Mouse (Mus musculus) NIH3T3 (cell line): ENCODE data around the gene Fbxl19.
"Not testable (repeated sequence)": the region's sequence is repeated elsewhere in the genome, so short reads cannot be mapped to it uniquely, and the experiment has no call there.

Experiments
- DNase-seq: peaks from one replicate; pipeline ENCODE4 v3.0.0-alpha.2; 2012; ENCODE audit warnings: low read depth

Gene Fbxl19

DNA sequence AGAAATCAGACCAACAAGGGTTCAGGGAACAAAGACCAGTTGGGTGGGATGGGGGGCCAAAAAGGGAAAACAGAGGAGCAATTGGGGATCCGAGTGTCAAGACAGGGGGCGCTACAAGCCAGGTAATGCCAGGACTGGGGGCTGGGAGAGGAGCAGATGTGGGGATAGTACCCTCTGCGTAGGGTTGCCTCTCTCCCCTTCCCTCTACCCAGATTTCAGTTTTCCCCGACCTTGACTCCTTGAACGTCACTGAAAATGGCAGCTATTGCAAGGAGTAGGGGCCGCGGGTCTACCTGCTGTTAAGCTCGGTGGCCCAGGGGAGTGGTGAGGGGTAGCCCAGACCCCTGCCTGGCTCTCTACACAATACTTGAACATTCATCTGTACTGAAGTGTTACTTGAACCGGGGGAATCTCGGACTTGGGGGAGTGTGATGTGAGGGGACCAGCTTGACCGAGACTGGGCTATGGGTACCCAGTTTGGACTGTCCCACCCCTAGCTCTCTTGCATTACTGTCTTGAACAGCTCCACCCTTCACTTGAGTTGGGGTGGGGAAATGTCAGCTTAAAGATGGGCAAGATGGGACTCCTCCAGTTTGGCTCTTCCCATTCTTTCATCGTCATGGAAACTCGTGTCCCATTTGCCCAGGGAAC lies 24.1 kb downstream of the Fbxl19 start:
- no peak for DNase-seq

DNA sequence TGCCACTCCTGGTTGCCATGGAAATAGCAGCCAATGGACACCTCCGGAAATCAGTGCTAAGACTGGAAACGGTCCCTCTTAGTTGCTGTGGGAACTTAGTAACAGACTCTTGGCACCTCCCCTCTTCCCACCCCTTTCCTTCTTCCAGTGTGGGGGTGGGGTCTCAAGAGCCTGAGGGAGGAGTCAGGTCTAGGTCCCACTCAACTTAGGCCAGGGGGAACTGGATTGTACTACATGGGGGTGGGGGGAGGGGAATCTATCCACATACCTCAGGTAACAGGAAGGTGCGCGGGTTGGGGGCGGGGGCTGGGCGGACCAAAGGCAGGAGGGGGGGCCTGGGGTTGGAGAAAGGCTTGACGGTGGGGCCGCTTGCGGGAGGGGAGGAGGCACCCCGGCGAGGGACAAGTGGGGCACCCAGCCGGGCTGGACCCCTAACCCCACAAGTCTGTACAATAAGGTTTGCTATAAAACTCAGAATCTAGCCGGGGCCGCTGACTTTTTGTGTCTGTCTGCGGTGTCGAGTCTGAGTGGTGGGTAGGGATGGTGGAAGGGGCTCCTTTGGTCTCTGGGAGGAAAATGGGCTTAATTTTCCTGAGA lies 24.8 kb downstream of the Fbxl19 start:
- peak; percentile 97 for DNase-seq

DNA sequence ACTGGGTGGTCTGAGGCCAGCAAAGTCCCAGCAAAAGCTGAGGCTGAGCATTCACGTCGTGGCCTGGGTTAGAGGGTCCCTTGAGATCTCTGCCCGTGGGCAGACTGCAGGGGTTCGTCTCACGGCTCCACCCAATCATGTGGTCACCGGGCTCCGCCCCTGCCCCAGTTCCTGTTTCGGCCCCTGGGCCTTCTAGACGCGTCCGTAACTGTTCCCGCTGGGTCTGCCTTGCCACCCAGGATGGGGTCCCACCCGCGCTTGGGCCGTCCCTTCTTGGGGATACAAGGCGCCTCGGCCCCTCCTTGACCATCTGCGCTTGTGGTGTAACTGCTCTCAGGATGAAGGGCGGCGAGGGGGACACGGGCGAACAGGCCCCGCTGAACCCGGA lies 25.3 kb downstream of the Fbxl19 start, which contains the start of gene Orai3:
TSS of gene Orai3 (plus strand) at position 165 of the 388 bp plus-strand sequence.
- peak; percentile 91 for DNase-seq

DNA sequence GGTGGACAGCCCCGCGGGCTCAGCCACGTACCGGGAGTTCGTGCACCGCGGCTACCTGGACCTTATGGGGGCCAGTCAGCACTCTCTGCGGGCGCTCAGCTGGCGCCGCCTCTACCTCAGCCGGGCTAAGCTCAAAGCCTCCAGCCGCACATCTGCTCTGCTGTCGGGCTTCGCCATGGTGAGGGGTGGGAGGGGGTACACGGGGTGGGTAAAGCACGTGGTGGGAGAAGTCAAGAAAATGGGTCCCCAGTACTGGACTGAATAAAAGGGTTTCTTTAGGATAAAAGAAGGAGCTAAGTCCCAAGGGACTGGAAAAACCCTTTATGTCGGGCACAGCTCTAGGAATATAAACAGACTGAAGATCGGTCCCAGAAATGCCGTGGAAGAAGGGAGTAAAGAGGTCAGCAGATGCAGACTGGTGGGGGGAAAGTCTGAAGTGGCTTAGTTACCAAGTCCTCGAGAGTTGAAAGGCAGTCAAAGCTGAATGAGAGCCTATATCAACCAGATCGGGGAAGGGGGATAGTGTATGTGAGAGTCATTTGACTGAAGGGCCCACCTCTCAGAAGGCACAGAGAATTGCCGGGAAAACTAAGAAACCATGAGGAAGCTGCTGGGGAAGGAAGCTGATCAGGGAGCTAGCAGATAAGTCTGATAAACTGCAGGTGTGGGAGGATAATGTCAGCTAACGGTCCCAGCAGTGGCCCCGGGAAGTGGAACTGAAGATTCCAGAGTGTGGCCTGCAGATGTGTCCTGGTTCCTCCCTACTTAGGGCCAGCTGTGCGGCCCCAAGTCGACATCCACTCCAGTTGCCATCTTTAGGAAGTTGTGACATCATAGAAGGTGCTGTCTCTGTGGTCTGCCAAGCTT lies 25.9 kb downstream of the Fbxl19 start:
- DNase-seq = peak; percentile 29

DNA sequence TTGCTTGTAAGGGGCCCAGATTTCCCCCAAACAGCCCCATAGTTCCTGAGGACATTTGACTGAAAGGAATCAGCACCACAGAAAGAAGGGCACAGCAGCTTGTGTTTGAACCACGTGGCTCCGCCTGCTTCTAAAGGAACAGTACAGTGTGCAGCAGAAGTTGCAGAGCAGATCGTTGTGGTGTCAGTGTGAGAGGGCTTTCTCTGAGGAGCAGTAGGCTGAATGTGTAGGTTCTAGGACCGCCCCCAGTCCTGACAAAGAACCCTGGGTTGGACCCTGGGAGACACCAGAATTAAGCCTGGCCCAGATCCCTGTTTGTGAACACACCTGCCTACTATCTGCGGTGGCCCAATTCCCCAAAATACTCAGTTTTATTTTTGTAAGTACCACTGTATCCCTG lies 26.9 kb downstream of the Fbxl19 start:
- no peak for DNase-seq

DNA sequence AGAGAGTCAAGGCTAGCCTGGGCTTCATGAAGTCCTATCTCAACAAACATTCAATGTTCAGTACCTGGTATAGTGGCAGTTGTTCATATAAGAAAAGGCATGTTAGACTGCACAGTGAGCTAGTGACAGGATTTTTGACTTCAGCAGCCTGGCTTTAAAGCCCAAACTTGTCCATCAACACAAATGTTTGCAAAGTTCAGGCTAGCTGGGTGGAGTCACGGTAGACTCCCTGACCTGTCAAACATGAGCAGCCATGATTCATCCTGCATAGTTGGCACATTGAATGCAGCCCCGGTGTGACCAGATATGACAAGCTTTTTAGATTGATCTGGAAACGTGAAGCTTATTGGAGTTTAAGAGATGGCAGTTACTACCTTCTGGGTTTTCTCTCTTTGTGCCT lies 27.7 kb downstream of the Fbxl19 start:
- DNase-seq = peak; percentile 55

DNA sequence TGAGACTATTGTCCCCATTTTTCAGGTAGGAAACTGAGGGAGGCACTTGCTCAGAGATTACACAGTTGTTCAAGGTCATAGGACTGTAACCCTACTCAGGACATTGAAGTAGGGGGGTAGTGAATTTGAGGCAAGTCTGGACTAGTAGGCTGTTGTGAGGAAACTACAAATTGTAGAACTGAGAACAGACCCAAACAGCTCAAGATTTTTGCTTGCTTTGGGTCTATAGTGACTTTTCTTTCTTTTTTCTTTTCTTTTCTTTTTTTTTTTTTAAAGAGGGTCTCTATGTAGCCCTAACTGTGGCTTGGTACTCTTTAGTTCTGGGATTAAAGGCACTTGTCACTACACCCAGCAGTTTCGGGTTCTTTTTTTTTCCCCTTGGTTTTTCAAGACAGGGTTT lies 28.2 kb downstream of the Fbxl19 start:
- DNase-seq = no peak

DNA sequence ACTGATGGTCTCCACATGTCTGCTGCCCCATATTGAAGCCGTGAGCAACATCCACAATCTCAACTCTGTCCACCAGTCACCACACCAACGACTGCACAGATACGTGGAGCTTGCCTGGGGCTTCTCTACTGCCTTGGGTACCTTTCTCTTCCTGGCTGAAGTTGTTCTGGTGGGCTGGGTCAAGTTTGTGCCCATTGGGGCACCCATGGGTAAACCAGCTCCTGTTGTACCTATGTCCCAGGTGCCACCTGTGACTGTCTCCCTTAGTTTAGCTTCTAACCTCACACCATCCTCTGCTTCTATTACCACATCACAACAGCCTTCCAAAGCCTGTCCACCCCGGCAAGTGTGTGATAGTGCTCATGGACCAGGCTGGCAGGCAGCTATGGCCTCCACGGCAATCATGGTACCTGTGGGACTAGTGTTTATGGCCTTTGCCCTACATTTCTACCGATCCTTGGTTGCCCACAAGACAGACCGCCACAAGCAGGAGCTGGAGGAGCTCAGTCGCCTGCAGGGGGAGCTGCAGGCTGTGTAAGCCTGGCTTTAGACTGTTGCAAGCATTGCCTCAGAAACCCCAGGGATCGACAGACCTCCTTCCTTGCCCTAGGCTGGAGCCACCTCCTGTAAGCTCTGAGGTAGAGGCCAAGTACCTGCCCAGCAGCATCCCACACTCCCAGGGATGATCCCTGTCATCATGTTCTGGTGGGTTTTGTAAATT lies 29.5 kb downstream of the Fbxl19 start:
- peak; percentile 84 for DNase-seq

DNA sequence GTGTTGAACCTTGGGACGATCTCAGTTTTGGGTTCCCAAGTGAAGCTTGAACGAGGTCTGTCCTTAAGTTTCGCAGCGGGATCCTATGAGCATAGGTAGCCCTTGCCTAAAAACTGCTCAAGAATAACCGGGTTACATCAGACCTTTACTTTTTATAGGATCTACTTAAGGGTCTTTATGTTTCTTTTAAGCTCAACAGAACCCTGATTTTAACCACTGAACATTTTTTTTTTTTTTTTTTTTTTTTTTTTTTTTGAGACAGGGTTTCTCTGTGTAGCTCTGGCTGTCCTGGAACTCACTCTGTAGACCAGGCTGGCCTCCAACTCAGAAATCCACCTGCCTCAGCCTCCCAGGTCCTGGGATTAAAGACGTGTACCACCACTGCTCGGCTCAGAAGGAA lies 31.5 kb downstream of the Fbxl19 start:
- DNase-seq = not testable (repeated sequence)

DNA sequence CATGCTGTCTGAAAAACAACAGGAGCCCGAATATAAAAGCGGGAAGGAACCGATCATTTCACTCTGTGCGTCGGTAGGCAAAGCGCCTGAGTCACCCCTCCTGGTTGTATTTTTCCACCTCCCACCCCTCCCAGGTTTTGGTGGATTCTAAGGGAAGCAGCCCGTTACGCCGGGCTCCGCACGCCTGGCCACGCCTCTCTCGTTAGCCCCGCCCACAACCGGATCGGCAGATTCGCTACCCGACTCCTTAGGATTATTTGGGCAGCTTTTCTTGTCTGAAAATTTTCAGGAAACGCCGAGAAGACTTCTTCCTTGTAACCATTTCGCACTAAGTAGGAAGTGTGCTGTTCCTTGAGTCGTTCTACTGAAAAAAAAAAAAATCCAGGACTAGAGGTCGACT lies 32.1 kb downstream of the Fbxl19 start, which contains the start of gene Setd1a:
TSS of gene Setd1a (plus strand) at position 245 of the 400 bp plus-strand sequence.
- DNase-seq = peak; percentile 92

DNA sequence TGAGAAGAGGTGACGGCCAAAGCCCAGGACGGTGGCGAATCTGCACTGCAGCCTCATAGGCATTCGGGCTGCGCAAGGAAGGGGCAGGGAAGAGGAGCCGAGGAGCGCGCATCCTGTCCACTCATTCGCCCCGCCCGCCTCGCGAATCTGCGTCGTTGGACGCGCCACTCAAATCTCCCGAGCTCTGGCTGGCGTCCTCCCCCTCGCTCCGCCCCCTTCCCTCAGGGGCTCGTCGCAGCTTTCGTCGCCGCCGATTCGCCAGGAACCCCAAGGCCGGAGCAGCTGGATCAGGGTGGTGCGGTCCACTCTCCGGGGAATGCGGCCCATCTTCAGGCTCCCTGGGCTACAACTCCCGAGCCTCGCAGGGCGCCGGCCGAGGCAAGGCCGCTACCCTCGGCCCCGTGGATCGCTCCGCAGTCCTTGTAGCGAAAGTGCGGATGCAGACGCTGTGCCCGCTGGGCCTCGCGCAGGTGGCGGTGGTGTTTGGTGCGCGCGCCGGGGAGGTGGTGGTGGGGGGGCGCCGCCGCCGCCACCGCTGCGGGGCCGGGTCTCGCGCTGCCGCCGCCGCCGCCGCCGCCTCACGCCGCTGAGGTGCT lies 32.6 kb downstream of the Fbxl19 start:
- peak; percentile 98 for DNase-seq

DNA sequence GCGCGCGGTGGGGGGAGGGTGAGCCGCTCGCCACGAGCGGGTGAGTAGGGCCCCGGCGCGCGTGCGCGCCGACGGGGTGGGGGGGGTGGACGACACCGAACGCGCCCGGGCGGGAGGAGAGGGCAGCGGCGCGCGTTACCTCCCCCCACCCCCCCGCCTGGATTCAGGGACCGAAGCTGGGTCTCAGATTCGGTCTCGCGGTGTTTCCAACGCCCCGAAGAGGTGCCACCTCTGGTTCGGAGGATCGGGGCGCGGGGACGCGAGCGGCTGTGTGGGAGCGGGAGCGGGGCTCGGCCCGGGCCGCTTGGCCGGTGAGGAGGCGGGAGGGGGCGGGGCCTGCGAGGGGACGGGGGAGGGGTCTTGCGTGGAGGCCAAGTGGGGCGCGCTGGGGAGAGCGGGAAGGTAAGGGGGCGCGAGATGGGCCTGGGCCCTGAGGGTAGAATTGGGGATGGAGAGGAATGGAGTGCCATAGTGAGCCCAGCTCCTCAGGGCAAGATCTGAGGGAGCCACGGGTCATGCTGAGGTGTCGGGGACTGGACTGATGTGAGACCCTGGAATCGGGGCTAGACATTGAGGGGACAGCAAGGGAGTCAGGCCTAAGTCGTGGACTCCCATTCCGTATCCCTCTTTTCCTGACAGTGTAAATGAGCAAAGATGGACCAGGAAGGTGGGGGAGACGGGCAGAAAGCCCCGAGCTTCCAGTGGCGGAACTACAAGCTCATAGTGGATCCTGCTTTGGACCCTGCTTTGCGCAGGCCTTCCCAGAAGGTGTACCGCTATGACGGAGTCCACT lies 33.3 kb downstream of the Fbxl19 start:
- peak; percentile 69 for DNase-seq

DNA sequence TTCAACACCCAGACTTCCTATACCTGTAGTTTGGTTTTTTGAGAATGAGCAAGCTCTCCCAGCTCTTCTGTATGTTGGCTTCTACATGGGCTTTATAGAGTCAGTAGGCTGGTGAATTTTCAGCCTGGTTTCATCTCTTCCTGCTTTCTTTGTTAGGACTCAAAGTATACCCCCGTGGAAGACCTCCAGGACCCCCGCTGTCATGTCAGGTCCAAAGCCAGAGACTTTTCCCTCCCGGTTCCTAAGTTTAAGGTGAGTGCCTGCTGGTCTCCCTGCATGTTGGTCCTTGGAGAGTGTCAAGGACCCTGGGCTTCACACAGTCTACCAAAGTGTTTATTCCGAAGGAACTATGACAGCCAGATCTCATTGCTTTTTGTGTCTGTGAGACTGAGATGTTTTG lies 34.0 kb downstream of the Fbxl19 start:
- DNase-seq = no peak

DNA sequence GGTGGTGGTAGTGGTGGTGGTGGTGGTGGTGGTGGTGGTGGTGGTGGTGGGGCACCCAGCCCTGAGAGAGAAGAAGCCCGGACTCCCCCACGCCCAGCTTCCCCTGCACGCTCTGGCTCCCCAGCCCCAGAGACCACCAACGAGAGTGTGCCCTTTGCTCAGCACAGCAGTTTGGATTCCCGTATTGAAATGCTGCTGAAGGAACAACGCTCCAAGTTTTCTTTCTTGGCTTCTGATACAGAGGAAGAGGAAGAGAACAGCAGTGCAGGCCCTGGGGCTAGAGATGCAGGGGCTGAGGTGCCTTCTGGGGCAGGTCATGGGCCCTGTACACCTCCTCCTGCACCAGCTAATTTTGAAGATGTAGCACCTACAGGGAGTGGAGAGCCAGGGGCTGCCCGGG lies 41.0 kb downstream of the Fbxl19 start, which contains the start of gene Gm49388:
TSS of gene Gm49388 (plus strand) at position 301 of the 400 bp plus-strand sequence.
- no peak for DNase-seq

DNA sequence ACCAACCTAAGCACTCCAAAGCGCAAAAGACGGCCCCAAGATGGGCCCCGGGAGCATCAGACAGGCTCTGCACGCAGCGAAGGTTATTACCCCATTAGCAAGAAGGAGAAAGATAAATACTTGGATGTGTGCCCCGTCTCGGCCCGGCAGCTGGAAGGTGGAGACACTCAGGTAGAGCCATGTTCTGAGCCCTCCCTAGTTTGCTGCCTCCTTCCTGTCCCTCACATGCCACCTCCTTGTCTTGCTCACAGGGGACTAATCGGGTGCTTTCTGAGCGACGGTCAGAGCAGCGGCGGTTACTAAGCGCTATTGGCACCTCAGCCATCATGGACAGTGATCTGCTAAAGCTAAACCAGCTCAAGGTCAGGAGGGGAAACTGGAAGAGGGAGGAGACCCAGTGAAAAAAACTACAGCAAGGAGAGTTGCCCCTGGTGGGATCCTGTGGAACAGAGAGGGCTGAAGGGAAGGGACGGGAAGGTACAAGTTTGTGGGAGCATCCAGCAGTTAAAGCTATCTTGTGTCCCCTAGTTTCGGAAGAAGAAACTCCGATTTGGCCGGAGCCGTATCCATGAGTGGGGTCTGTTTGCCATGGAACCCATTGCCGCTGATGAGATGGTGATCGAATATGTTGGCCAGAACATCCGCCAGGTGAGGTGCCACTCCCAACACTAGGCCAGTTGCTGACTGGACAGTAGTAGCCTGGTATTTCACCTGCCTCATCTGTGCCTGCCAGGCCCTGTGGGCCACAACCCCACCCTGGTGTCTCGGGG lies 52.9 kb downstream of the Fbxl19 start:
- no peak for DNase-seq

DNA sequence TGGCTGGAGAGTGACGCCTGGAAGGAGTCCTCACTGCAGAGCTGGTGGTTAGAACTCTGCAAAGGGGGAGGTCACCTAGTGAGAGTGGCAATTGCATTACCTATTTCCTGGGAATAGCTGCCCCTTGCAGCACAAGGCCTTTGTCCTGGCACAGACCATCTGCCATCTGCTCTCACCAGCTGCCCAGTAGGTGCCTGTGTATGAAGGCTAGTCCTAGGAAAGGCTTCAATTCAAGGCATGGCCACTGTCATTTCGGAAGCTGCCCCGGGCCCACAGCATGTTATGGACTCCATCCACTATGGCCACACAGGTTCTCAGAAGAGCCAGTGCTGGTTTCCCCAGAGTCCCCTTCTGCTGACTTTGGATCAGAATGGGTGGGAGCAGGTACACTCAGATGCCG lies 54.2 kb downstream of the Fbxl19 start:
- no peak for DNase-seq

DNA sequence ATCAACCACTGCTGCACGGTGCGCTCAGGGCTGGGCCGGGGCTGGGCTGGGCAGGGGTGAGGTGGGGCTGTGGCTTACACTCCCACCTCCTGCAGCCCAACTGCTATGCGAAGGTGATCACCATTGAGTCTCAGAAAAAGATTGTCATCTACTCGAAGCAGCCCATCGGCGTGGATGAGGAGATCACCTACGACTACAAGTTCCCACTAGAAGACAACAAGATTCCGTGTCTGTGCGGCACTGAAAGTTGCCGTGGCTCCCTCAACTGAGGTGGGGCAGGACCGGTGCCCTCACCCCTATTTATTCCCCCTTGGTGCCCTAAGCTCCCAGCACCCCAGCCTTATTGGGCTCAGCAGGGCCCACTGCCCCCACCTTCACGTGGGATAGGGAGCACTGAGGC lies 54.9 kb downstream of the Fbxl19 start:
- DNase-seq = no peak

DNA sequence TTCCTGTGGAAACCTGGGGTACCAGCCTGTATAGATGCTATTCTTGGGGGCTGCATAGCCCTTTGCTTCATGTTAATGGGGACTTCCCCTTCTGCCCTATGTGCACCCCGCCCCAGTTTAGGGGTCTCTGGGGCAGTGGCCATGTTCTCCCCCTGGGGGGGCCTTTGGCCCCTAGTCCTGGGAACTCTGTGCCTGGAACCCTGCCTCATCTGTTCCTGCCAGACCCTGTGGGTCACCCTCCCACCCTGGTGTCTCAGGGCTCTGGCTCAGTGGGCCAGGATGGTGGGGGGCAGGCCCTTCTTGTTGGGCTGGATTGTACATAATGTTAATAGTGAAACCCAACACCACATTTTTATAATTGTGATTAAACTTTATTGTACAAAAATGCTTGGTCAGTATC lies 55.4 kb downstream of the Fbxl19 start:
- no peak for DNase-seq

DNA sequence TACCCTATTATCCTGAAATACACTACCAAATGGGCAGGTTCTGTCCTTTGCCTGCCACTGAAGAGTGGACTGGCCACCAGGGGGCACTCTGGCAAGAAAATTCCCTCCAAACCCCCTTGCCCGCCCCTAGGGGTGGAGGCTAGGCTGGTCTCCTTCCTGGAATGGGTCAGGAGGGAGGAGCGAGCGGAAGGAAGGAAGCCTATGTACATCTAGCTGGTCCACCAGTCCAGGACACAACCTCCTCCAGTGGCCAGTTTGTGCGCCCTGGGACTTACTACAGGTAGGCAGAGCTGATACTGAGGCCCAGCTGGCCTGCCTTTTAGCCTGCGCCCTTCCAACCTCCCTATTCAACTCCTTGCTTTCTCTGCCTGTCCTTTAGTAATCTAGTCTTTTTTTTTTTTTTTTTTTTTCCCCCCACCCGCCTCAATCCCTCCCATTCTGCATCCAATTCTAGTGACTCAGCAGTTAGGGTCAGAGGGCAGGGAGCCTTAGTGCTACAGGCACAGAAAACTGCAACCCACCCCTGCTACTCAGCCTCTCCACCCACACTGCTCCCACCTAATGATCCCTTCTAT lies 56.2 kb downstream of the Fbxl19 start, which contains the start of gene Hsd3b7:
TSS of gene Hsd3b7 (plus strand) at position 170 of the 575 bp plus-strand sequence.
- peak; percentile 94 for DNase-seq
